Mouse (Mus musculus): ENCODE results near the gene Etv5.
"Not testable (repeated sequence)": the region's sequence is repeated elsewhere in the genome, so short reads cannot be mapped to it uniquely, and the experiment has no call there.

Gene Etv5

GRCm38 (mm10) chr16:22390348-22390897 lies 49.1 kb downstream of the Etv5 start:
- no peak for DNase-seq (ENCODE audit: low spot score)

DNA sequence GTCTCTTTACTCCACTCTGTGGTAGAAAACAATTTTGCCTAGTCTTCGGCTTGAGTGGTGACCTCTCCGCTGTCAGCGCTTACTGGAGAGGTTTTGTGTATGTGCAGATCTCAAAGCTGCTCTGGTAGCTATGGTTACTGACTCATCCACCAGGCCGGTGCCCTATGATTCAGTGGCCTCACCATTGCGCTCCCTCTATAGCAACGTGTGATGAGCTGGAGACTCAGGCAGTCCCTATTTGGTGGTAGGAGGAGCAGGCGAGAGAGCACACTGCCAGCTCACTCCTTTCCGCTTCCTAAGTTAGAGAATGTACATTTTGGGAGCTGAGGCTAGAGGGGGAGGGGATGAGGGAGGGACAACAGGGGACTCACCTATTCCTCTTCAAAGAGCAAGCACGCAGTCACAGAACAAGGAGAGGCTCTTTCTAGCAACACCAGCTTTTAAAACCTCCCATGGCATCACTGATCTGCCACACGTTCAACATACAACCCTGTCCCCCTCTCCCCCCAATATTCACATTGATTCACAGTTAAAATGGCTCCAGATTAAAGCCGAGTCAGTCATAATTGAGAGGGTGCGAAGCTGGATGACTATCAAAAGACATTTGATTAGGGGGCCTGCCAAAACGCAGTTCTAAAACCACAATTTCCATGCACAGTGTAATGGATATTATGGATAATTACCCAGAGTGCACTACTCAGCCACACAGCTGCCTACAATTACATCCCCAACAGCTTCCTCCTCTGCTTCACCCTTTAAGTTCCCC lies 50.2 kb downstream of the Etv5 start:
- no peak for DNase-seq (ENCODE audit: low spot score)

DNA sequence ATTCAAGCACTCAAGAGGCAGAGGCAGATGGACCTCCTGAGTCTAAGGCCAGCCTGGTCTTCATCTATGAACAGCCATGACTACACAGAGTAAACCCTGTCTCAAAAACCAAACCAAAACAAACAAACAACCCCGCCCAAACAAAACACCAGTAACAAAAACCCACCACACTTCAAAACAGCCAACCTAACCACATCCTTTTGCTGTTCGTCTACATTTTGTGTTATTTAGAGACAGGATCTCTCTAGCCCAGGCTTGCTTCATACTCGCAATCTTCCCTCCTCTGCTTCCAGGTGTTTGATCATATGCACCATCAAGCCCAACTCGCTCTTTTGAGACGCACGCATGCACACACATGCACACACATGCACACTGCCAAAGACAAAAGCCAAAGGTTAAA lies 51.8 kb downstream of the Etv5 start:
- no peak for DNase-seq (ENCODE audit: low spot score)

- not testable (repeated sequence) for DNase-seq (ENCODE audit: low spot score)
These were observed 57.5 kb downstream of the Etv5 start for GRCm38 (mm10) chr16:22382018-22382417.

- DNase-seq (ENCODE audit: low spot score), result no peak
These were observed 58.5 kb downstream of the Etv5 start for GRCm38 (mm10) chr16:22380981-22381380.

DNA sequence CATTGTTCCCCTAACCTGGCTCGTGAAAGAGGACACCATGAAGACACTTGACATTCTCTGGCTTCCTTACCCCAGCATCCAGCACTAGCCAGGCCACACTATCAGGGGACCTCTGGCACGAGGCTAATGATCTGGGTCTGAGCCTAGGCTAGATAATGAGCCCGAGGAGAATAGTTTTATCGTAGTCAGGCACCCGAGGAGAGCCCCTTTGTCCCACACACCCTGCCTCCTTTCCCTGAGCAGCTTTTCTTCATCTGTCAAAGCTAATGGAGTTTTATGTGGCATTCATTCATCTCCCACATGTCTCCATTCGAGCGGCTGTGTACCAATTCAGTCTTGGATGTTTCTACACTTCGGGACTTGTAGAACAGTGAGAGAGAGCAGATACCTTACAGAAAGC lies 59.5 kb downstream of the Etv5 start:
- no peak for DNase-seq (ENCODE audit: low spot score)

DNA sequence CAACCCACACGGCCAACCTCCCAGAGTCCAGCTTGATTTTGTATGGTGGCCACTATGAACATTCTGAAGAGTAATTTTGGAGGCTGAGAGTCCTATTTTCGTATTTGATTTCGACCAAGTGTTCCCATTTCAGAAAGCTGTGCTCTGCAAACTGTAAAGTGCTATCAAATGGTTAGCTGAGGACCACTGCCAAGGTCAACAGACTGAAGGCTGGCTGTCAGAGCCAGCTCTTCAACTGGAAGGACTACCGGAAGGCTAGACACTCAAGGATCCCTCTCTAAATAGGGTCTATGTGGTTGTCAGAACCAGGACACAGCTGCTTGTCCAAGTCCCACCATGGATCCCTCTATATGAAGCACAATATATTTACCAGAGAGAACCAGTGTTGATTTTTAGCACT lies 60.2 kb downstream of the Etv5 start:
- DNase-seq (ENCODE audit: low spot score), result no peak

DNA sequence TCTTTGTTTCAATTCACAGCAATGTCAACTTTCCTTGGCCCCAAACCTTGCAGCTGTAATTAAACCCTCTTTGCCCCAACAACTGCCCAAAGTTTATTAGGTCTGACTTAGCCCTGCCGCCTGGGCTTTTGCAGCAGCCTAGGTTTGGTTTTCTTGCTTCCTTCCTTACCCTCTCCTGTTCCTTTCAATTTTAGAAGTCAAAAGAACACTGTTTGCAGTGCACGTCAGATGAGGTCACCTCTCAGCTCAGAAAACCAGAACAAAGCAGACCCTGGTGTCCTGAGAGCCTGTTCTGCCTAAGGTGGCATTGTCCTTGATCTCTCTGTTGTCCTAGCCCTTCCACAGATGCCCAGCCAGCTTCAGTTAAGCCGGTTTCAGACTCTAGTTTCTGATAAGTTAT lies 61.8 kb downstream of the Etv5 start:
- DNase-seq (ENCODE audit: low spot score), result no peak

GRCm38 (mm10) chr16:22374898-22375297 lies 64.6 kb downstream of the Etv5 start:
- DNase-seq (ENCODE audit: low spot score), result no peak

DNA sequence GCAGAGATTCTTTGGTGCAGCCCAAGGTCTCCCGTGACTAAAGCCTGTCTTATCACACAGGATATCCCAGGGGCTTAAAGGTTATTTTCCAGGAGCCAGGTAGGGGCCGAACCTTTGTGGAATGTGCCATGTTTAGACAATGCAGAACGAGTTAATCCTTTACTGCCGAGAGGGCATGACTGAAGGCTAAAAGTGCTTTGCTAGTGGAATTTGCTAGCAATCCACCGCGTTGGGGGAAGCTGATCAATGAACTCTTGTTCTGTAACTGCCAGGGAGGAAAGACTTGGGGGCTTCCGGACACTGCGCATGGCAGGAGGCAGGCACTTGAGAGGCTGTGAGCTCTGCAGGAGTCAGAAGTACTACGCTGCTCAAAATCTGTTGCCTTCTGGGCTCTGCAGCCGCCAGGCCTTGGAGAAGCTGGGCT lies 66.8 kb downstream of the Etv5 start:
- no peak for DNase-seq (ENCODE audit: low spot score)

DNA sequence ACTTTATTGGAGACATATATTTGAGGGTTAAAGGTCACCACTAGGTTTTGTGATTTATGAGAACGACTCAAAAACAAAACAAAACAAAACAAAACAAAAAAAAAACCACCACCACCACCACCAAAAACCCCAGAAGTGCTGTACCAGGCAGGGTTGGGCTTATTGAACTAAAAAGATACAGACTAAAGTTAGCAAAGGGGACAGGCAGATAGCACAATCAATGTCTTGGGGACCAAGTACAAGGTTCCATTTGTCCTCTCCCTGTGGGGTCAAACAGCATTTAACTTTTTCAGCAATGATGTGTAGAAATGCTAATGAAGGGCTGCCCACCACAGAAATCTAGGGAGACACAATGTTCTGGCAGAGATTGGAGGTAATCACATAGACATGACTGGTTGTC lies 67.3 kb downstream of the Etv5 start:
- DNase-seq (ENCODE audit: low spot score), result no peak

GRCm38 (mm10) chr16:22367099-22367498 lies 72.4 kb downstream of the Etv5 start:
- DNase-seq (ENCODE audit: low spot score), result no peak

DNA sequence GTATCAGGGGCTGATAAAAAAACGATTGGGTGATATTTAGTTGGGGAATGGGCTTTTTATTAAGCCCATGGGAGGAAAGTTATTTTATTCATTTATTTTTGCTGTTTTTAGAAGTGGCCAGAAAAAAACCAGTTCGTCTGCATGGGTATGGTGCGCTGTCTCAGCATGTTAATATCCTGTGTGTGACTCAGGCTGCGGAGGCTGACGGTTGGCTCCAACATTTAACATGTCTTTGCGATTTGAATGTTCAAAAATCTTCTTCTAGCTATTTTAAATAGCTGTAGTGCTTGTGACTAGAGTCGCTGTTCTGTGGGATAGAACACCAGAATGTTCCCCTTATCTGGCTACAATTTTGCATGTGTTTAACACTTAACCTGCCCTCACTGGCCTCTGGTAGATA lies 73.5 kb downstream of the Etv5 start:
- no peak for DNase-seq (ENCODE audit: low spot score)

DNA sequence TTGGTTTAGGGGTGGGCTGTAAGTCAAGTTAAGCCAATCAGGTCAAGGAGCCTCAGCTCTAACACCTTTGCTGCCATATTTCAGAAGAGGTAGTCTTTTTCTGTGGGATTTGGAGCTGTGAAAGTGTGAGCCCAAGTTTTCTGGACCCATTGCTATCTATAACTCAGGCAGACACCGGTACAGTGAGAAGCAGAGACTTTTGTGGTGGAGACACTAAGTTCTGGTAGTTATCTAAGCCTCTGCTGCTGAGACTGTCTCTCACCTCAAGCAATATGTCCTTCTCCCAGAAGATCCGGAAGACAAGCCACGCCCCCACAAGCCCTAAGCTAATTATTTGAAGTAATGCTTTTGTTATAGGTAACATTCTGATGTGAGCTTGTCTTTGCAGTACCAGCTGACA lies 73.9 kb downstream of the Etv5 start:
- no peak for DNase-seq (ENCODE audit: low spot score)

DNA sequence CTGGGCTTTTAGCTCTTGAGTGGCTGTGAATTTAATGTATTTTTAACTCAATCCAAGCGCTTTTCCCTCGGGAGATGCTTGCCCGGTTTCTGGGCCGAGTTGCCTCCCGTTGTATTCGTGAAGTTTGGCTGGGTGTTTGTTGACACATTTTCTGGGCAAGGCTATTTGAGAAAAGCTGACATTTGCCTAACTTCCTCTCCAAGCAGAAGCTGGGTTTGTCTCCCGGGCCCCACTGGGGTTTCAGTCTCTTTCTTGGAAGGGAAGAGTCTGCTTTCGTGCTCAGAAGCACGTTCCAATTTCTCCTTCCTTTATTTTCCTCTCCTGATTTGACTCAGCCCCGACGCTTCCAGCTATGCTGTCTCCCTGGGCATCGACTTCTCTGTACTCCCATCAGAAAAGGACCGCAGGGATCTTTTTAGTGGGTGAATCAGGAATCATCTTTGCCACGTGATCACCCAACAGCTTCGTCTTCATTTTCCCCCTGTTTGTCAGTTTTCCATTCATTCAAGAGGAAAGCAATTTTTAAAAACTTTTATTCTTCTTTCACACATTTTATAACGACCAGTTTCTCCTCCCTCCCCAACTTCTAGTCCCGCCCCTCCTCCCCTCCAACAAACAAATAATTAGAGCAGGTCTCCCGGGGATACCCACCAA lies 80.7 kb downstream of the Etv5 start:
- no peak for DNase-seq (ENCODE audit: low spot score)

GRCm38 (mm10) chr16:22354177-22354576 lies 85.3 kb downstream of the Etv5 start:
- not testable (repeated sequence) for DNase-seq (ENCODE audit: low spot score)

DNA sequence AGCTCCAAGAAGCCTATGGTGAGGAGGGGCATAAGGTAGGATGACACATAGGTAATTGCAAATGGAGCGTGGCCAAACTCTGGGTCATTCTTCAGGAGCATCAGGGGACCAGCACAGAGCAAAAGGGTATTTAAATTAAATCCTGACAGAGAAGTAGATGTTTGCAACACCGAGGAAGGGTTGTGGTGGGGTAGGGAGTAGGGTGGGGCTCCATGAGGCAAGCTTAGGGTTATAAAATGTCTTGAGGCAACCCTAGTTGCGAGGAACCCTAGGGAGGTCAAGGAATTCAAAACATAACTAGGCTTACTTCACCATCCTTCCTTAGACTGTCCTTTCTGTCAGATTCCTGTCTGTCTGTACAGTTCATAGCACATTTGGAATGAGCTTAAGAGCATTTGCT lies 85.9 kb downstream of the Etv5 start:
- DNase-seq (ENCODE audit: low spot score), result no peak

- DNase-seq (ENCODE audit: low spot score), result no peak
These were observed 88.3 kb downstream of the Etv5 start for GRCm38 (mm10) chr16:22351194-22351593.

GRCm38 (mm10) chr16:22349798-22350197 lies 89.7 kb downstream of the Etv5 start:
- no peak for DNase-seq (ENCODE audit: low spot score)

- no peak for DNase-seq (ENCODE audit: low spot score)
These were observed 90.8 kb downstream of the Etv5 start for GRCm38 (mm10) chr16:22348478-22349270.

DNA sequence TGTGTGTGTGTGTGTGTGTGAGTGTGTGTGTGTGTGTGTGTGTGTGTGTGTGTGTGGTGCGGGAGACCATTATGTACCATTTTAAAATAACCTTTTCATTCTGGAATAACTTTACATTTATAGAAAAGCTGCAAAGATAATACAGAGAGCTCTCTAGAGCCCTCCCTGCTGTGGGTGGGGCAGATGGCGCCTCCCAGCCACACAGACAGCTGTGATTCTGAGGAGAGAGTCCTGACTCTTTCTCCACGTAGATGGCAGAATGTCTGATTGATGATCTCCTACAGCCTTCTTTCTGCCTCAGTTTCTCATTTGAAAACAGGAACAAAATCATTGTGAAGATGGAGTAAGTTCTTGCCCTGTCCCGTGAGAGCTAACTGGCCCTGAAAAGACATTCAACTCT lies 91.5 kb downstream of the Etv5 start:
- no peak for DNase-seq (ENCODE audit: low spot score)

GRCm38 (mm10) chr16:22341236-22341671 lies 98.3 kb downstream of the Etv5 start:
- no peak for DNase-seq (ENCODE audit: low spot score)

- DNase-seq (ENCODE audit: low spot score), result no peak
These were observed 103.7 kb downstream of the Etv5 start for GRCm38 (mm10) chr16:22335781-22336180.
